Comparison of ENCODE assay signal across 19 mouse cellular contexts in genomic region chr6:30476025-30476765, GRCm38 (mm10). TPM values are rescaled to one million over a fixed set of nuclear protein-coding genes. Genes with fewer than 3 reads are reported as not detected.
A peak's percentile ranks its signal among the peaks of the same experiment; 100 is the strongest.
DNase-seq lines count a peak whose midpoint lies in the region; ATAC-seq and TF ChIP-seq lines count a peak whose summit lies in the region.
"Had no signal": no experiment of that assay in that cellular context is flagged by ENCODE, and none has a peak within 500 bp of the region (broad histone marks: within the 10 kb centered on the region; RNA-seq: fewer than 3 reads in every experiment).

No protein-coding gene starts in this region.

- peak overlapping the region; percentile 51; the same call in 1 of the 2 replicates for H3K27ac ChIP-seq in cerebellum, adult 2 months (ENCODE audit: insufficient read depth, low read length)
- peak overlapping the region; percentile 36; the same call in 1 of the 2 replicates for H3K27ac ChIP-seq in hindbrain, postnatal 0 days
- H3K27ac ChIP-seq in hindbrain, embryonic 10.5 days = no peak overlapping the region
- H3K27ac ChIP-seq in lung, embryonic 16.5 days (ENCODE audit: low read length) = peak overlapping the region; percentile 95
- peak overlapping the region; percentile 75 for H3K27ac ChIP-seq in limb, embryonic 15.5 days

- H3K4me2 ChIP-seq in hindbrain, postnatal 0 days (ENCODE audit: low read depth, low read length) = no peak overlapping the region
- H3K4me2 ChIP-seq in lung, embryonic 16.5 days (ENCODE audit: low read depth, low read length) = no peak overlapping the region
- no peak overlapping the region for H3K4me2 ChIP-seq in limb, embryonic 15.5 days
- H3K4me2 ChIP-seq: forebrain, embryonic 13.5 days had no signal

- H3K9ac ChIP-seq in hindbrain, postnatal 0 days (replicated peaks; ENCODE audit: low read length) = no peak overlapping the region
- H3K9ac ChIP-seq in lung, embryonic 16.5 days (ENCODE audit: low read length) = no peak overlapping the region
- no peak overlapping the region for H3K9ac ChIP-seq in limb, embryonic 15.5 days
- H3K9ac ChIP-seq: forebrain, embryonic 13.5 days had no signal

- no peak overlapping the region for H3K4me3 ChIP-seq in cerebellum, adult 2 months (replicated peaks; ENCODE audit: insufficient read depth, low read depth, low read length)
- no peak overlapping the region for H3K4me3 ChIP-seq in hindbrain, postnatal 0 days (ENCODE audit: low read length)
- no peak overlapping the region for H3K4me3 ChIP-seq in hindbrain, embryonic 10.5 days
- H3K4me3 ChIP-seq in lung, embryonic 16.5 days (ENCODE audit: low read length) = no peak overlapping the region
- H3K4me3 ChIP-seq in limb, embryonic 15.5 days = no peak overlapping the region
- H3K4me3 ChIP-seq: forebrain, embryonic 13.5 days; heart, embryonic 10.5 days had no signal

- TF ChIP-seq CTCF in cerebellum, adult 2 months (IDR thresholded peaks at IDR 0.05; ENCODE audit: borderline replicate concordance, insufficient read depth, low read depth, low read length) = no peak
- TF ChIP-seq CTCF in hindbrain, postnatal 0 days (IDR thresholded peaks at IDR 0.05; ENCODE audit: low read depth) = no peak

- no peak for DNase-seq in cerebellum, adult 2 months
- no peak for DNase-seq in cerebellum, adult 8-10 months
- no peak for DNase-seq in hindbrain, postnatal 0 days (ENCODE audit: low spot score)
- DNase-seq in hindbrain, embryonic 10.5 days (ENCODE audit: low spot score) = no peak
- DNase-seq in lung, adult 18-20 months = no peak
- DNase-seq in embryo, embryonic 10.5 days (ENCODE audit: low spot score) = no peak
- DNase-seq: adrenal gland, adult 2 months; gastrocnemius, postnatal 36 days; kidney, adult 9 months; kidney, postnatal 36 days; midbrain, embryonic 14.5 days; right cerebral cortex, postnatal 14 days; thymus, postnatal 25 days had no signal

- WGBS in cerebellum, adult 2 months = 57% methylated on average over 10 of the region's 10 CpGs
- 74% methylated on average over 10 of the region's 10 CpGs for WGBS in hindbrain, postnatal 0 days
- WGBS in hindbrain, embryonic 10.5 days = 77% methylated on average over 10 of the region's 10 CpGs
- 38% methylated on average over 10 of the region's 10 CpGs for WGBS in lung, embryonic 16.5 days
- WGBS in limb, embryonic 15.5 days = 53% methylated on average over 10 of the region's 10 CpGs

- no peaks in the 10 kb centered on the region for H3K9me3 ChIP-seq in hindbrain, postnatal 0 days (ENCODE audit: low read length)
- no peaks in the 10 kb centered on the region for H3K9me3 ChIP-seq in hindbrain, embryonic 10.5 days
- H3K9me3 ChIP-seq in lung, embryonic 16.5 days (ENCODE audit: control insufficient read depth, low read length) = no peaks in the 10 kb centered on the region
- H3K9me3 ChIP-seq in limb, embryonic 15.5 days = no peaks in the 10 kb centered on the region
- H3K9me3 ChIP-seq: forebrain, embryonic 13.5 days; heart, embryonic 10.5 days had no signal

- no peaks in the 10 kb centered on the region for H3K36me3 ChIP-seq in hindbrain, postnatal 0 days (ENCODE audit: insufficient read depth, low read length)
- H3K36me3 ChIP-seq in hindbrain, embryonic 10.5 days = peaks cover 39% of the 10 kb centered on the region
- H3K36me3 ChIP-seq in lung, embryonic 16.5 days (ENCODE audit: control insufficient read depth, insufficient read depth, low read length) = peaks cover 3% of the 10 kb centered on the region; the same call in 1 of the 2 replicates
- peaks cover 28% of the 10 kb centered on the region for H3K36me3 ChIP-seq in limb, embryonic 15.5 days

- peaks cover 28% of the 10 kb centered on the region for H3K4me1 ChIP-seq in cerebellum, adult 2 months (ENCODE audit: control insufficient read depth, insufficient read depth, low read length)
- H3K4me1 ChIP-seq in hindbrain, postnatal 0 days (ENCODE audit: insufficient read depth, low read length) = no peaks in the 10 kb centered on the region
- no peaks in the 10 kb centered on the region for H3K4me1 ChIP-seq in hindbrain, embryonic 10.5 days (replicated peaks)
- peaks cover 13% of the 10 kb centered on the region for H3K4me1 ChIP-seq in lung, embryonic 16.5 days (replicated peaks; ENCODE audit: control insufficient read depth, insufficient read depth, low read length)
- peaks cover 17% of the 10 kb centered on the region; the same call in 1 of the 2 replicates for H3K4me1 ChIP-seq in limb, embryonic 15.5 days
- H3K4me1 ChIP-seq: forebrain, embryonic 13.5 days had no signal

- ATAC-seq in hindbrain, postnatal 0 days = no peak
- no peak for ATAC-seq in lung, embryonic 16.5 days (ENCODE audit: low read depth)
- no peak for ATAC-seq in limb, embryonic 15.5 days (ENCODE audit: insufficient number of reproducible peaks, low FRiP score, low TSS enrichment, low read depth)
- ATAC-seq: forebrain, embryonic 13.5 days had no signal

- no peaks in the 10 kb centered on the region for H3K27me3 ChIP-seq in cerebellum, adult 2 months (ENCODE audit: control insufficient read depth, insufficient read depth, low read length)
- no peaks in the 10 kb centered on the region for H3K27me3 ChIP-seq in hindbrain, postnatal 0 days (ENCODE audit: insufficient read depth, low read length)
- no peaks in the 10 kb centered on the region for H3K27me3 ChIP-seq in hindbrain, embryonic 10.5 days (ENCODE audit: insufficient read depth, poor library complexity, severe bottlenecking)
- no peaks in the 10 kb centered on the region for H3K27me3 ChIP-seq in lung, embryonic 16.5 days (ENCODE audit: control insufficient read depth, insufficient read depth, low read depth, low read length)
- no peaks in the 10 kb centered on the region for H3K27me3 ChIP-seq in limb, embryonic 15.5 days
- H3K27me3 ChIP-seq: forebrain, embryonic 13.5 days had no signal

- no peak for TF ChIP-seq POLR2A in cerebellum, adult 2 months (IDR thresholded peaks at IDR 0.05; ENCODE audit: borderline replicate concordance, insufficient read depth, low read length)

RNA-seq across cellular contexts. Expression of gene Tmem209, which starts 33.4 kb away (rescaled TPM):
- 33.9 and 36.7 TPM in 2 replicates for polyA plus RNA-seq in cerebellum, adult 2 months (2012; rRNA removed)
- total RNA-seq in hindbrain, postnatal 0 days (2014; rRNA removed) = 35.3 and 50.0 TPM in 2 replicates
- polyA plus RNA-seq in hindbrain, postnatal 0 days (2015; fragmentation: Nextera tagmentation; extraction: Ambion mirVana) = 23.2 and 25.0 TPM in 2 replicates
- 38.3 and 40.3 TPM in 2 replicates for polyA plus RNA-seq in hindbrain, embryonic 10.5 days (2016; fragmentation: Nextera tagmentation; extraction: Ambion mirVana)
- 33.9 and 38.5 TPM in 2 replicates for polyA plus RNA-seq in lung, embryonic 16.5 days (2015; fragmentation: Nextera tagmentation; extraction: Ambion mirVana)
- 28.0 and 28.1 TPM in 2 replicates for polyA plus RNA-seq in limb, embryonic 15.5 days (2015; fragmentation: Nextera tagmentation; extraction: Ambion mirVana)

RNA-seq across cellular contexts. Expression of gene Ssmem1, which starts 33.5 kb away (rescaled TPM):
- 0.08 and 0.17 TPM in 2 replicates for polyA plus RNA-seq in cerebellum, adult 2 months (2012; rRNA removed)
- 0.26 TPM in 1 of 2 replicates, not detected in the other for total RNA-seq in hindbrain, postnatal 0 days (2014; rRNA removed)
- polyA plus RNA-seq in hindbrain, postnatal 0 days (2015; fragmentation: Nextera tagmentation; extraction: Ambion mirVana) = 0.18 and 0.39 TPM in 2 replicates
- polyA plus RNA-seq in hindbrain, embryonic 10.5 days (2016; fragmentation: Nextera tagmentation; extraction: Ambion mirVana) = 0.34 and 0.35 TPM in 2 replicates
- 0.19 TPM in 1 of 2 replicates, not detected in the other for polyA plus RNA-seq in lung, embryonic 16.5 days (2015; fragmentation: Nextera tagmentation; extraction: Ambion mirVana)
- polyA plus RNA-seq in limb, embryonic 15.5 days (2015; fragmentation: Nextera tagmentation; extraction: Ambion mirVana) = 0.14 TPM in 1 of 2 replicates, not detected in the other
- total RNA-seq: hematopoietic stem cell, adult 5-6 weeks had no signal
- polyA plus RNA-seq: adrenal gland, adult 2 months; forebrain, embryonic 13.5 days; midbrain, embryonic 14.5 days; spleen, adult 2 months had no signal
